Mouse (Mus musculus) MN1 (cell line): ENCODE measurements around the gene Acads.
"Not testable (repeated sequence)": the region's sequence is repeated elsewhere in the genome, so short reads cannot be mapped to it uniquely, and the experiment has no call there.

Source experiments
- DNase-seq: peaks from one replicate; pipeline ENCODE4 v3.0.0-alpha.2; 2016; ENCODE audit warnings: low spot score

Acads gene

DNA sequence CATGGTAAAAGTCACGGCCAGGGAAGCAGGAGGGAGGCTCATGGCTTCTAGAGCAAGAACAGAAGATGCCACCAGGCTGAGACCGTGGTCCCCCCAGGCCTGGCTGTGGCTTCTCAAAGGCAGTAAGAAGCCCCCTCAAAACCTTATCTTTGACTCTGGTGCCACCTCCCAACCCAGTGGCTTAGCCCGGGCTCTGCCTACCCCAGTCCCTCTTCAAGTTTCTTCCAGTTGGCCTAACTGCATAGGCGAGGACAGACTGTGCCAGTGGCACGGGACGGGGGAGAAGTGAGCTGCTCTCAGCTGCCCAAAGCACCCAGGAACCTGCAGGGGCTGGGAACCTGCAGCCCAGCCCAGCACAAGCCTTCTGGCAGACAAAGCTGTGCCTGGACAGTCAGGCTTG is 5.5 kb upstream of the Acads start:
- no peak for DNase-seq

GRCm38 (mm10) chr5:115120978-115121377 is 1.8 kb upstream of the Acads start:
- peak; percentile 71 for DNase-seq

DNA sequence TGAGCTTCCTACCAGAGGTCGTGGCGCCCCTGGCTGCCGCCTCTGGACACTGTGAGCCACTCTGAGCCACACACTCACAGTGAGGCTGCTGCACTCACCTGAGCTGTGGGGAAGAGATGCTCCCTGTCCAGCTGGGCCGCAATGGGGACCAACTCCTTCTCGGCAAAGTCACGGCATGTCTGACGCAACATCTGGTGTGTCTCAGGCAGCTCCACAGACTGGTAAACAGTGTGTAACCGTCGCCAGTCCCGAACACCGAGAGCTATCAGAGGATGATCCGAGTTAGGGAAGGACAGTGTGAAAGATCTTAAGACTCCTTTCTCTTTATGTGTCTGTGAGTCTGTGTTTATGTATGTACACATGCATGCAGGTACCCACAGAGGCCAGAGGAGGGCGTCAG is 1.7 kb downstream of the Acads start:
- no peak for DNase-seq

DNA sequence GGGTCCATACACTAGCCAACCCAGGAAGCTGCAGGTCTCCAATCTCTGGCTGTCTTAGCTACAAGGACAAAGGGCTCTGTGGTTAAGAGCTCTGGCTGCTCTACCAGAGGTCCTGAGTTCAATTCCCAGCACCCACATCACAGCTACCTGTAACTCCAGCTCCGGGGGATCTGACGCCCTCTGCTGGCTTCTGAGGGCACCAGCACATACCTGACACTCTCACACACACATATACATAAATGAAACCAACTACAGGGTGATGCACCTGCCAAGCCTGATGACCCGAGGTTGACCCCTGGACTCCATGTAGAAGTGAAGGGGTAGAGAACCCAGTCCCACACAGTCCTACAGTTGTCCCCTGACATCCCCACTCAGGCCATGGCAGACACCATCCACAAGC is 2.7 kb downstream of the Acads start:
- DNase-seq, result no peak

DNA sequence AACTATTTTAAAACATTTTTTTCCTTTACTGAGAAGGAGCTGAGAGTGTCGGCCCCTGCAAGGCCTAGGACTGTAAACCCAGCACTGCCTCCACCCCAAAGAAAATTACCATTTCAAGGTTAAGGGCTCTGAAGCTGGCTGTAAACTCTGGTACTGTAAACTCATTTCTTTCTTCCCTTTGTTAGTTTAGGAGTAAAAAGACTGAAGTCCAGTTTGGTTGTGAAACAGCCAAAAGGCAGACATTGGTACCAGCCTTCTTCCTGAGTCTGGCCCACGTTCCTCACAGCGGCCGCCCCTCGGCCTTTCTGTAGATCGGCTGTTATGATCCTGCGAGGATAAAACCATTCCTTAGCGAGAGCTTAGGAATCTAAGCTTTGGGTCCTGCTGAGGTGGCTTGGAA is 4.6 kb downstream of the Acads start:
- DNase-seq, result no peak

- no peak for DNase-seq
Measured at GRCm38 (mm10) chr5:115113244-115113643, 5.9 kb downstream of the Acads start.

DNA sequence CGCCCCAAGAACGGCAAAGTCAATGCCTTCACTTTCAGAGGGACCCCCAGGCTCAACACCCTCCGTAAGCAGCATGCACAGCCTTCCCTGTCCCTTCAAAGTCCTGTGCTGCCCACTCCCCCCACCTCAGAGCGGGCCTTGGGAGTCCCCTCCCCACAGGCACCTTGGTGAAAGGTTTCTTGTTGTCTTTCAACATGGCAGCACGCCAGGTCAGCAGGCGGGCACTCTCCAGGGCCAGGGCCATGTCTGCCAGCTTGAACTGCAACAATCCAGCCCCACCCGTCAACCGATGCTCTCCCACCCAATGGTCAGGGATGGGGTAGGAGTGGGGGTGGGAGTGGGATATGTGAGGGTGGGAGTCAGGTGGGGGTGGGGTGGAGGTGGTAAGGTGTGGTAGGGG is 8.0 kb downstream of the Acads start:
- no peak for DNase-seq

DNA sequence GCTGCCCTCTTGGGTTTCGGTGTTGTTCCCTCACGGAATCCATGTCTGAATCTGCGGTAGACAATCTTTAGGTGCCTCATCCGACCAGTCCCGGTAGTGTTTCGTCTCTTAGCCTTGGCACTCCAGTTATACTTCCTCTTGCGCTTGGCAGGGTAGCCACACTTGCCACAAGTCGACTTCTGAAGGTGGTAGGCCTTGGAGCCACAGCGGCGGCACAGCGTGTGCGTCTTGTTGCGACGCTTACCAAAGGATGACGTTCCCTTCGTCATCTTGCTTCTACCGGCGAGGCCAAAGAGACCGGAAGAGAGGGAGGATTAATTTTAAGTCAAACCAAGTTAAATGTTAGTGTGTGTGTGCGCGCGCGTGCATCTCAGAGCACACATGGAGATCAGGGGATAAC is 15.9 kb downstream of the Acads start:
- not testable (repeated sequence) for DNase-seq

GRCm38 (mm10) chr5:115102231-115102630 is 16.9 kb downstream of the Acads start:
- DNase-seq, result no peak

DNA sequence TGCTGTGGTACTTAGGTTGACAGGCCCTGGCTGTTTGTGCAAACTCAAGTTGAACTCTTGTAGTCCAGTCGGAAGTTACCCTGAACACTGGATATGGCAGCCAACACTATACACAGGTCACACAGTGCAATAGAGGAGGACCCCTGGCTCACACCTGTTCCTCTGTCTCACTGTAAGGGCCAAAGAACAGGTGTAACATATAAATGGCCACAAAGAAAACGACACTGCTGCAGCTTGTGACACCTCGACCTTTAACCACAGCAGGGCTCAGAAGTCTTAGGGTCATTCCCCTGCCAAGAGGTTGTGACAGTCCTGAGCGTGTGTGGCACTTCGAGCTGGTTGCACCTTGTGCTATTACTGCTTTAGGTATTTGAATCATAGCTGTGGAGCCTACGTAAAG is 18.7 kb downstream of the Acads start:
- no peak for DNase-seq

DNA sequence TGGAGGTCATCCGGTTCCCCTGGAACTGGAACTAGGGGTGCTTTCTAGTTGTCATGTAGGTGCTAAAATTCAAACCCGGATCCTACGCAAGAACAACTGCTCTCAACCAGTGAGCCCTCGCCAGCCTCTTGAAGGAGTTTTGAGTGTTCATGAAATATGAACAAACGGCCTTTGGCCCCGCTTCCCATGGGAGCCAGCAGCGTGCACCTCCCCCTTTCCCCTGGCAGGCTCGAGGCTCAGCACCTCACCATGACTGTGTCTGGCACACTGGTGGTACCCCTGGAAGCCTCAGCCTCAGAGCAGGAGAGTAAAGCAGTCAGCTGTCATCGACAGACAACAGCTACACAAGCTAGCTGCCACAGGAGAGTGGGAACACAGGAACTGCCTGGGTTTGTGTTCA is 19.2 kb downstream of the Acads start:
- DNase-seq, result no peak

- DNase-seq, result no peak
Measured at GRCm38 (mm10) chr5:115099530-115099929, 19.6 kb downstream of the Acads start.

DNA sequence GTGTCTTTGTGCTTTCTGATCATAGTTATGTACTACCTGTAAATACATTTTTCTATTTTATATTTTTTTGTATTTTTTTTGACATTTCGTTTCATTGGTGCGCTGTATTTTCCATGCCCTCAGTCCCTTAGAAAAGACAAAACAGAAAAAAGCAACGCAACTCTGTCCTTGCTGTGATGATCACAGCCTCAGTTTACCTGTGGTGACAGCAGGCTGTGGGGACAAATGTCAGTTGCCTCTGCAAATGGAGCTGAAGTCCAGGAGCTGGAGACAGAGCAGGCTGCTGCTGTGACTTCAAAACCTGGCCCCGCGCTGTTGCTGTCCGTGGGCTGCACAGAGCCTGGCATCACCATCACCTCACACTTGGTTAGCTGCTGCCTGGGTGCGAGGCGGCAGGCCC is 21.0 kb downstream of the Acads start, which contains the start of gene Gm10401:
Gm10401 (minus strand) TSS at position 101 of the 400 bp plus-strand sequence.
- no peak for DNase-seq

- no peak for DNase-seq
Measured at GRCm38 (mm10) chr5:115091776-115092175, 27.4 kb downstream of the Acads start.

DNA sequence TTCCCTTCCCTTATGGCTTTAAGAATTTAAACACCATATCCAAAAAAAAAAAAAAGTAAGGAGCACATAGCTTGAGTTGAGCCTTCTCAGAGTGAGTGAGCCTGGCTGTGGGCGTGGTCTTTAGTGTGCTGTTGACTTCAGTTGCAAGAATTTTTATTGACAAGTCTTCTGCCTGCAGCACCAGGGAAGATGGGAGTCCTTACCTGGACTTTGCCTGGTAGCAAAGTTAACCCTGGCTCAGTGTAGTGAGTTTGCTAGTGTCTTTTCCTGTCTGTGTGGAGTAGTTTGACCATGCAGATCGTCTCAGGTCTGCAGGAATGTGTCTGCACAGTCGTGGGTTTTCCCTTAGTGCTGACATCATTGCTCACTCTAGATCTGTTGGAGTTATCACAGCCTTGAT is 28.1 kb downstream of the Acads start:
- no peak for DNase-seq

DNA sequence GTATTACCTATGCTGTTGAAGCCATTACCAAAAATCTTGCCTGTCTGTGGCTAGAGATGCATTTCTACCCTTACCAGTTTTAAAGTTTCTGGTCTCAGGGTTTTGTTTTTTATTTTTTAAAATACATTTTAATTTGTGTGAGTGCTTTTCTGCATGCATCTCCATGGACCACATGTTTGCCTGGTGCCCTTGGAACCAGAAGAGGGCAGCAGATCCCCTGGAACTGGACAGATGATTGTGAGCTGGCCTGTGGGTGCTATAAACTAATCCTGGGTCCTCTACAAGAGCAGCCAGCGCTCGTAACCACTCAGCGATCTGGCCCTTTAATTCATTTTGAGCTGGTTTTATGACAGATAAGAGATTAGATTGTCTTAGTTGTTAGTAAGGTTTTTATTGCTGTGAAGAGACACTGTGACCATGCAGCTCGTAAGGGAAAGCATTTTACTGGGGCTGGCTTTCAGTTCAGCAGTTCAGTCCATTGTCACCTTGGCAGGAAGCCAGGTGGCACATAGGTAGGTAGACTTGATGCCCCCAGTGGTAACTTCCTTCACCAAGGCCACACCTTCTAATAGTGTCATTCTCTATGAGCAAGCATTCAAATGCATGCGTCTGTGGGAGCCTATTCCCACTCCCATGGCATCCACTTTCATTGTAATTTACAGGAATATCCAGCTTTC is 29.4 kb downstream of the Acads start:
- DNase-seq, result no peak

- DNase-seq, result no peak
Measured at GRCm38 (mm10) chr5:115085675-115086074, 33.5 kb downstream of the Acads start.

DNA sequence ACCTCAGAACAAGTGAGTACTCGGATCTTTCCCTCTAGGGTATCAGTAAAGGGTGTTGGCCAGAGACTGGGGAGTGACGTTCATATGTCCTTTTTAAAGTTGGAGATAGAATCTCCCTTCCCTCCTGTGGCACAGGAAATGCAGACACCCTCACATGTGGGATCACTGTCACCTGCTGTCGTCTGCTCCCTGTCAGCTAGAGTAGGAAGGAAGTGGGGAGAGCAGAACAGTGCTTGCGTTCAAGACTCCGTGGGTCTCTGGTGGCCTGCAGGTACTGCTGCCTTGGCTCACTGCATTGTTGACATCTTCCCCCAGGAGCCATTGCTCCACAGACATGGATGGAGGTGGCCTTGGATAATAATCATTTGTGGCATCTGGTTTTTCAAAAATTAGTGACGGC is 35.7 kb downstream of the Acads start:
- DNase-seq, result no peak

DNA sequence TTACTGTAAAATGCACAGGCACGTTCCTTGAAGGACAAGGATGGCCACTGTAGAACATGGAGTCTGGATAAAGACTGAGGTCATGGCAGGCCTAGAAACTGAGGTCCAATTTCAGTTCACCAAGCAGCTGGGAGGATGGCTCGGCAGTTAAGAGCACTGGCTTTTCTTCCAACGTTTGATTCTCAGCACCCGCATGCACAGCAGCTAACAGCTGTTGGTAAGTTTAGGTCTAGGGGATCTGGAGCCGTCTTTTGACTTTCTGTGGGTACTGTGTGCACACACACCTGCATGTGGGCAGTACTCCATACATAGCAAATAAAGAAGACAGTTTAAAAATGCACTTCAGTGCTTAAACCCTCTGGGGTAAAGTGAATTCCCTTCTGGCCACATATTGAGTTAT is 37.5 kb downstream of the Acads start:
- DNase-seq, result no peak

DNA sequence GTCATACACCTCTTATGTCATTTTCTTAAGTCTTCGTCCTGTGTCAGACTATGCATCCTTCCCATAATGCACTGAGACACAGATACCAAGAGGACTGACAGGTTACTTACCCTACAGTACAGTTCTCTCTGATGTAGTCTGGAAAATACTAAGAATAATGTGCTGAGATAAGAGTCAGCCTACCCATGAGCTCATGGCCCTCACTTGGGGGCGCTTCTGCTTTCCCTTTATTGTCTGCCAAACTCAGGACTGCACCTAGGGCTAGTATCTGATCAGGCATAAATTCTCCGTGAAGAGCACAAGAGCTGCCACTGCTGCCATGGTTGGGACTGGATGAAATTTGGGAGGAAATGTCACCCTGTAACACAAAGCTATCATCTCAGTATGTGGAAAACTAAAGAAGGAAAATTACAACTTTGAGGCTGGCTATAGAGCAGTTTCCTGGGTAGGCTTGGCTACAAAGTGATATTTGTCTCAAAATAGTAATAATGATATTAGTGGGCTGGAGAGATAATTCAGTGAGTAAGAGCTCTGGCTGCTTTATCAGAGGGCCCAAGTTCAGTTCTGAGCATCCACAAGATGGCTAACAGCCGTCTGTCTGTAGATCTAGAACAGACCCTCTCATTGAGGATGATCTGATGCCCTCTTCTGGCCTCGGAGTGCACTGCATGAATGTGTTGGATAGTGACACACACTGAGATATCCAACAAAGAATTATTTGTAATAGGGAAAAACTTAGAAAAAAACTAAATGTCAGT is 42.8 kb downstream of the Acads start:
- DNase-seq, result peak; percentile 35

- no peak for DNase-seq
Measured at GRCm38 (mm10) chr5:115074749-115075148, 44.4 kb downstream of the Acads start.

- not testable (repeated sequence) for DNase-seq
Measured at GRCm38 (mm10) chr5:115073306-115073705, 45.8 kb downstream of the Acads start.

DNA sequence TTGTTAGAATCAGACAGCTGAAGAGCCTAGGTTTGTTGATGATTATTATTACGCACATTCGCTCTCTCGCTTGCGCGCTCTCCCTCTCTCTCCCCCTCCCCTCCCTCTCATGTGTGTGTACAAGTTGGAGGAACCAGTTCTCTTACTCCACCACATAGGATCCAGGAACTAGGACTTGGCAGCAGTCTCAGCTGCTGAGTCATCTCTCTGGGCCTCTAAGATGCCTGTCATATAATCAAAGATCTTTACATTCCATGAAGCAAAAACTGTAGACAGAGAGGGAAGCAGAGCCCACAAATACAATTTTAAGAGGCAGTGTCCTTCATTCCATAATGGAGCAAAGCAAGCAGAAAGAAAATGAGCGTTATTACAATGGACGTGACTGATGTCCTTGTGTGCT is 47.0 kb downstream of the Acads start:
- DNase-seq, result peak; percentile 10
